ENCODE assay signal across 30 mouse cellular contexts in genomic region chr12:11673281-11673680, GRCm38 (mm10).
A peak's percentile ranks its signal among the peaks of the same experiment; 100 is the strongest.
DNase-seq lines count a peak whose midpoint lies in the region; ATAC-seq and TF ChIP-seq lines count a peak whose summit lies in the region.
"Had no signal": no experiment of that assay in that cellular context is flagged by ENCODE, and none has a peak within 500 bp of the region (broad histone marks: within the 10 kb centered on the region; RNA-seq: fewer than 3 reads in every experiment).

No protein-coding gene starts in this region.

- ATAC-seq in forebrain, embryonic 15.5 days (replicated peaks), result no peak
- no peak for ATAC-seq in intestine, embryonic 15.5 days
- ATAC-seq: forebrain, embryonic 14.5 days; liver, postnatal 0 days; lung, postnatal 0 days; midbrain, embryonic 16.5 days had no signal

- H3K9ac ChIP-seq in forebrain, embryonic 15.5 days (replicated peaks), result no peak overlapping the region
- H3K9ac ChIP-seq in intestine, embryonic 15.5 days, result no peak overlapping the region
- H3K9ac ChIP-seq: embryonic facial prominence, embryonic 15.5 days; heart, embryonic 15.5 days; hindbrain, embryonic 15.5 days; limb, embryonic 12.5 days; liver, postnatal 0 days; neural tube, embryonic 13.5 days had no signal

- no peaks in the 10 kb centered on the region for H3K9me3 ChIP-seq in forebrain, embryonic 15.5 days
- H3K9me3 ChIP-seq in intestine, embryonic 15.5 days, result no peaks in the 10 kb centered on the region
- H3K9me3 ChIP-seq: embryonic facial prominence, embryonic 15.5 days; heart, embryonic 15.5 days; hindbrain, embryonic 15.5 days; limb, embryonic 12.5 days; midbrain, embryonic 10.5 days; neural tube, embryonic 13.5 days had no signal

- no peak overlapping the region for H3K4me2 ChIP-seq in forebrain, embryonic 15.5 days (replicated peaks)
- H3K4me2 ChIP-seq in intestine, embryonic 15.5 days (replicated peaks), result no peak overlapping the region
- H3K4me2 ChIP-seq: embryonic facial prominence, embryonic 15.5 days; heart, embryonic 15.5 days; hindbrain, embryonic 15.5 days; limb, embryonic 12.5 days; liver, embryonic 11.5 days; neural tube, embryonic 13.5 days had no signal

- peak; percentile 25 to 47 for DNase-seq in layer of hippocampus, adult 18-20 months (ENCODE audit: low spot score in 2 of 2)
- no peak for DNase-seq in layer of hippocampus, postnatal 10 days (ENCODE audit: low spot score in 2 of 2)
- DNase-seq in layer of hippocampus, adult 2 months (ENCODE audit: low spot score in 2 of 2), result peak; percentile 13 to 50
- peak; percentile 26 to 30 for DNase-seq in left cerebral cortex, adult 18-20 months (ENCODE audit: low spot score in 2 of 2)
- peak; percentile 12 to 34 for DNase-seq in right cerebral cortex, postnatal 36 days (ENCODE audit: low spot score in 2 of 2)
- DNase-seq: adrenal gland, adult 8-10 months; B cell, adult 2 months; cerebellum, adult 2 months; gastrocnemius, adult 2 months; heart, postnatal 36 days; kidney, adult 8-10 months; kidney, postnatal 14 days; liver, postnatal 0 days; thymus, postnatal 25 days had no signal

- no peaks in the 10 kb centered on the region for H3K36me3 ChIP-seq in forebrain, embryonic 15.5 days
- no peaks in the 10 kb centered on the region for H3K36me3 ChIP-seq in intestine, embryonic 15.5 days
- H3K36me3 ChIP-seq: embryonic facial prominence, embryonic 15.5 days; G1E; heart, embryonic 15.5 days; hindbrain, embryonic 15.5 days; limb, embryonic 12.5 days; midbrain, embryonic 10.5 days; neural tube, embryonic 13.5 days had no signal

- H3K27me3 ChIP-seq in forebrain, embryonic 15.5 days, result no peaks in the 10 kb centered on the region
- no peaks in the 10 kb centered on the region for H3K27me3 ChIP-seq in intestine, embryonic 15.5 days (replicated peaks)
- H3K27me3 ChIP-seq: CH12.LX; embryonic facial prominence, embryonic 15.5 days; heart, embryonic 15.5 days; hindbrain, embryonic 15.5 days; limb, embryonic 12.5 days; neural tube, embryonic 13.5 days had no signal

- no peaks in the 10 kb centered on the region for H3K4me1 ChIP-seq in forebrain, embryonic 15.5 days
- no peaks in the 10 kb centered on the region for H3K4me1 ChIP-seq in intestine, embryonic 15.5 days (replicated peaks)
- H3K4me1 ChIP-seq: embryonic facial prominence, embryonic 15.5 days; heart, embryonic 15.5 days; hindbrain, embryonic 15.5 days; limb, embryonic 12.5 days; midbrain, embryonic 10.5 days; neural tube, embryonic 13.5 days had no signal

- WGBS in forebrain, embryonic 15.5 days, result 78% methylated on average over 3 of the region's 3 CpGs
- 63% methylated on average over 3 of the region's 3 CpGs for WGBS in intestine, embryonic 15.5 days

- no peak overlapping the region for H3K27ac ChIP-seq in layer of hippocampus, adult 2 months
- no peak overlapping the region for H3K27ac ChIP-seq in forebrain, embryonic 15.5 days (replicated peaks)
- no peak overlapping the region for H3K27ac ChIP-seq in intestine, embryonic 15.5 days
- H3K27ac ChIP-seq: embryonic facial prominence, embryonic 15.5 days; gastrocnemius, adult 2 months; heart, embryonic 15.5 days; hindbrain, embryonic 15.5 days; limb, embryonic 12.5 days; macrophage; midbrain, embryonic 10.5 days; neural tube, embryonic 13.5 days had no signal

- TF ChIP-seq CTCF in layer of hippocampus, adult 2 months (conservative IDR thresholded peaks at IDR 0.05), result no peak

- H3K4me3 ChIP-seq in layer of hippocampus, adult 2 months, result no peak overlapping the region
- no peak overlapping the region for H3K4me3 ChIP-seq in forebrain, embryonic 15.5 days
- H3K4me3 ChIP-seq in intestine, embryonic 15.5 days (replicated peaks), result no peak overlapping the region
- H3K4me3 ChIP-seq: embryonic facial prominence, embryonic 15.5 days; gastrocnemius, adult 2 months; heart, embryonic 15.5 days; hindbrain, embryonic 15.5 days; limb, embryonic 12.5 days; midbrain, embryonic 10.5 days; myocyte; neural tube, embryonic 13.5 days had no signal

Comparison
In these comparisons a context has a peak if more than half of its experiments do, and no peak if none do; other contexts are left out.
1. DNase-seq: peak in layer of hippocampus, adult 18-20 months (2 of 2), layer of hippocampus, adult 2 months (2 of 2), left cerebral cortex, adult 18-20 months (2 of 2) and right cerebral cortex, postnatal 36 days (2 of 2); none in layer of hippocampus, postnatal 10 days (0 of 2).